Mouse (Mus musculus): ENCODE data around the gene Cx3cr1.

GRCm38 (mm10) chr9:119962216-119962615 is 107.5 kb downstream of the Cx3cr1 start:
- TF ChIP-seq GATA1 (IDR thresholded peaks at IDR 0.05; ENCODE audit: low read length) (no peak), TAL1 (IDR thresholded peaks at IDR 0.05; ENCODE audit: low read length) (no peak)
